Mouse (Mus musculus) MN1 (cell line): ENCODE measurements at regions not wholly inside any gene's neighbourhood (a gene's known extent, or its start where the extent isn't known, plus 50 kb on each side); places are given as distances from the start of the nearest gene placed in this dataset.

Experiments
- DNase-seq: peaks from one replicate; pipeline ENCODE4 v3.0.0-alpha.2; 2016; ENCODE audit warnings: low spot score

- no peak for DNase-seq
These were observed 154.9 kb upstream of the Gm34302 start for GRCm38 (mm10) chr3:63638572-63638971.

DNA sequence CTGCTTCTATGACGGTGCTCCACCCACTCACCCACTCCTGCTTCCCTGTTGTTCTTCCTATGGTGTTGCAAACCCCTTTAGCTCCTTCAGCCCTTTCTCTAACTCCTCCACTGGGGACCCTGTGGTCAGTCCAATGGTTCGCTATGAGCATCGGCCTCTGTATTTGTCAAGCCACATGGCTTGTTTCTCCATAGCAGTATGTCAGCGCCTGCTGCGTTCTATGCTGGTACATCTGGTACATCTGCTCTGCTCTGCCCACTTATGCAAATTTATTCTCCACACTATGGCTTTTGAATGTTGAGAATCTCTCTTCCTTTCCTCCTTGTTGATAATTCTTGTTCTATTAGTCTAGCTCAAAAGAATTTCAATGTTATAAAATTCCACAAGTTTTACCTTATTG lies 154.2 kb upstream of the Gm34302 start:
- no peak for DNase-seq

- no peak for DNase-seq
These were observed 144.0 kb upstream of the Gm34302 start for GRCm38 (mm10) chr3:63627724-63628123.

GRCm38 (mm10) chr3:63616127-63616526 lies 132.4 kb upstream of the Gm34302 start:
- no peak for DNase-seq

DNA sequence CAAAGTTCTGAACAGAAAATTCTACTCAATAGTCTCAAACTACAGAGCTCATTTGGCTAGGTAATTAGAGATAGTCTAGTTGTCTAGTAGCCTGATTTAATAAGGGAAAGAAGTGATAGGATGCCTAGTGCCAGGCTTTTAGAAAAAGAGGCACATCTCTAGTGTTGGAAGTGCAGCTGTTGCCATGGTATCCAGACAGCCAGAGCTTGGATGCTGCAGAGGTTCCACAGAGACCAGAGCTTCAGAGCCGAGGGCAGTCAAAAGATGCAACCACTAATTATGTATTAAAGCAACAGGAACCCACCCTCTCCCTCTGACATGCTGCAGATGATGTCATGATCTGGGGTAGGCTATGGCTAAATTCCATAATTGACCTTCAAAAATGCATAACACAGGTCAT lies 130.0 kb upstream of the Gm34302 start:
- DNase-seq = no peak

DNA sequence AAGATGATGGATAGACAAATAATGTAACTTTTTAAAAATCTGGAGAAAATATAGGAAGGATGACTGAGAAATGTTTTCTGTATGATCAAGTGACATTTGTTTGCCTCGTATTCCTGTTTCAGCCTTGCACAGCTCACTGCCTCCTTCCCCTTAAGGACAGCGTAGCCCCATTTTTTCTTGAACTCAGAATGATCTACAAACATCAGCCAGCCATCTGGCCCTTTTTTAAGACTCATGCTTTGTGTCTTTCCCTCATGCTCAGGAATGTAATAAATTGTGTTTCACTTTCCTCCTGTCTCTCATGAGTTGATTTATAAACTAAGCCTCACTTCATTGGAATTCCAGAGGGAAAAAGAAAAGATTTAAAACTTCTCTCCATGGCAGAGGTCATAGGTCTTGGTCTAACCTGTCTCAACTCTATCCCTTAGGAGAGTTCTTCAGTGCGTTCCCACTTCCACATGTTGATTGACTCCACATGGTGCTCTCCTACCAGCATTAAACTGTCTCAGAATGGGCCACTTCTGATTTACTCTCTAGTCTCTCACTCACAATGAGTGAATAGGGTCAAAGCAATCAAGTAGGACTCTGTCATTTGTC lies 129.2 kb upstream of the Gm34302 start:
- no peak for DNase-seq

DNA sequence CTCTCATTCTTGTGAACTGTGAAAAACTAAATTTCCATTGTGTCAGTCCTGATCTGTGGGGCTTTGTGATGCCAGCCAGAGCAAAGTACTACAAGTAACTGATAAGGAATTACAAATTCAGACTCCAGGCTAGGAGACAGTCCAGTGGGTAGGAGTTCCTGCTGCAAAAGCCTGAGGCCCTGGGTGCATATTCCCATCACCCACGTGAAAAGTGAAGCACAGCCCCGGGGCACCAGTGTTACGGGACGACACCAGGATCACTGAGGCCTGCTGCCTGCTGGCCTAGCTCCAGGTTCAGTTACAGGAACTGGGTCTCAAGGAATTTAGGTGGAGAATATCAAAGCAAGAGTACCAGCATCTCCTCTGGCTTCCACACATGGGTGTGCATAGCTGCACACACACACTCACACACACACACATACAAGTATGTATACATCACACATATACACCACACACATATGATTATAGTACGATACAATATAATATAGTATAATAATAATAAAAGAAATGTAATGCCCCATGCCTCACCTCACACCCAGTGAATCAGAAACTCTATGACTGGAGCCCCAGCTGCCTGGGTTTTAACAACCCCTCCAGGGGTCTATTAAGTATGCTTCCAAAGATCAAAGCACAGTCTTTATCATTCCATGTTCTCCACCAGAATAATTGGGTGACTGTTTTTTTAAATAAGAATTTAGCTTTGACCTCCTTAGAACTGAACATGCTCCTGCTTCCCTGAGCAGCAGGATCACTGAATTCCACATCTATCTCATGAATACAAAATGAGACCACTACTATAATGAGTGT lies 126.6 kb upstream of the Gm34302 start:
- DNase-seq = no peak

GRCm38 (mm10) chr3:63609454-63610112 lies 125.9 kb upstream of the Gm34302 start:
- no peak for DNase-seq

DNA sequence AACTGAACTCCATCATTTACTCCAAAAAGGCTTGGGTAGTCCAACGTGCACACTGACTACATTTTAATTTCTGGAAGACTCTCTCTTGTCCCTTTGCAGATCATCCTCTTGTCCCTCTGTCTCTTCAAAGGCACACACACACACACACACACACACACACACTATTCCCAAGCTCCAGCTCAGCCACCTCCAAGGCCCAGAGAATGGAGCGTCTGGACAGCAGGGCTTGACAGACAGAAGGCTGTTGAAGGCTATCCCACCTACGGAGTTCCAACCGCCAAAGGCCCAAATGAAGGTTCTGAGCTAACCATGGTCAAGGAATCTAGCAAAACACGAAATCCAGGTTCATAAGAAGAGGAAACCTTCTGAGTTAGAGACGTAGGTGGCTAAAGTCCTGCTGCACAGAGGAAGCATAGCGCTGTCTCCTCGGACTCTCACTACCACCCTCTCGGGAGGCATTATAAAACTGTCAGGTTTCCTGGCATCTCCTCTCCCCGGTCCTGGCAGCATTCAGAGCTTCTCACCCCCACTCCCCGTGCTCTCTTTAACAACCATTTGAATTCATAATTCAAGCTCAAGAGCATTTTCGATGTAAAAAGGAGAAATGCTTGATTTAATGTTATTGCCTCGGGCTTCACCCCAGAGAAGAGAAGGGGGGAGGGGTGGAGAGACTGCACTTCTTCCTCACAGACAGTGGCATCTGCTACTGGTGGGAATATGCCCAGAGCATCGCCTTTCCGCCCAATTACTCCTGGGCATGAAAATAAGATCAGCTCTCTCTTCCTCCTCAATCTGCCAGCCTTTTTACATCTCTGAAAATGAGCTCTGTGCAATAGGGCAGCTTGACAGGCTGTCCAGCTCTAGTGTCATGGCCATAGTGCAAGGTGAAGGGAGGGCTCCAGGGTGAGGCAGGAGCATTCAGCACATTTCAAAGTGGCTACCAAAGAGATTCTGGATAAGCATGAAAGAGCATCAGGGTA lies 99.3 kb upstream of the Gm34302 start:
- DNase-seq = no peak

DNA sequence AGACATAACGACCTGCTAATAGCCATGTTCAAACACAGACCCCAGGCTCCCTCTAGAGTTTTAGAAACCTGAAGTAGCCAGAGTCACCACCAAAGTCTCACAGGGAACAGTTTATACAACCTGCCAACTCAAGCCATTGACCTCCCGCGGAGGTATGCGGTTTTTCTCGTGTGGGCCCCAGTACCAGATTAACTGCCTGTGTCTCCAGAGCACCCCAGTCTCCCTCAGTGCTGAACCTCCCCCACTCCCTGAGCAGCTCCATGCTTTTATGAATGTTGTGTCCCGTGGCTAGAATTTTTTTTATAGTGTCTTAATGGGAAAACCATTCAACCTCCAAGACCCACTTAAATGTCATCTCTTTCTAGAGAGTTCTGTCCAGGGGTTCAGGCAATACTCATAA lies 98.5 kb upstream of the Gm34302 start:
- DNase-seq = no peak

- DNase-seq = peak; percentile 63
These were observed 87.1 kb upstream of the Gm34302 start for GRCm38 (mm10) chr3:63570607-63571353.

- no peak for DNase-seq
These were observed 86.4 kb upstream of the Gm34302 start for GRCm38 (mm10) chr3:63570082-63570481.

GRCm38 (mm10) chr3:63569004-63569596 lies 85.4 kb upstream of the Gm34302 start:
- DNase-seq = no peak

DNA sequence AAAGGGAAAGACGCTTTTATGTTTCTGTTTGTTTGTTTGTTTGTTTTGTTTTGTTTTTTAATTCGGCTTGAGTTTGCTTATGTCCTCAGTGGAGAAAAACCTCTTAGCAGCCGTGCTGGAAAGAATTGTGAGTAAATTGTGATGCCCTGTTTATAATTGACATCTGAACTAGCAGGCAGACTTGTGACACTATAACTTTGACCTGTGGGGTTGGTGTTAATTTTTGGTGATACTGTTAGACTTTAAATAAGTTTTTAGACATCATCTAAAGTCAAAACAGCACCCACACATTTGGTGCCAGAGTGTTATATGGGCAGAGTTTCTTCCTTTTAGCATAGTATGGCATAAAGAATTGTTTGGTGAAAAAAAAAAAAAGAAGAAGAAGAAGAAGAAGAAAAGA lies 84.0 kb upstream of the Gm34302 start:
- no peak for DNase-seq

- DNase-seq = no peak
These were observed 79.4 kb upstream of the Gm34302 start for GRCm38 (mm10) chr3:63563057-63563456.

DNA sequence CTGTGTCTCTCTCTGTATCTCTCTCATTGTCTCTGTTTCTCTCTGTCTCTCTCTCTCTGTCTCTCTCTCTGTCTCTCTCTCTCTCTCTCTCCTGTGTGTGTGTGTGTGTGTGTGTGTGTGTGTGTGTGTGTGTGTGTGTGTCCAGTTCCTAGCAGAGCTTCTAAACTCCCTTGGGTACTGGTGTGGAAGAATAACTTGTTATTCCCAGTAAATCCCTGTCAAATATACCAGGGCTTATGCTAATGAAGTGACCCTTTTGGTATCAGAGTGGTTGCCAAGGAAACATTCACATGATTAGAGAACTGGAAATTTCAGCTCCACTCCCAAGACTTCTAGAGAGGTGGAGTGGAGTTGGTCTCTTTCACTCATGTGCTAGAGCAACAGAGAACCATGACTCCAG lies 78.9 kb upstream of the Gm34302 start:
- DNase-seq = no peak

DNA sequence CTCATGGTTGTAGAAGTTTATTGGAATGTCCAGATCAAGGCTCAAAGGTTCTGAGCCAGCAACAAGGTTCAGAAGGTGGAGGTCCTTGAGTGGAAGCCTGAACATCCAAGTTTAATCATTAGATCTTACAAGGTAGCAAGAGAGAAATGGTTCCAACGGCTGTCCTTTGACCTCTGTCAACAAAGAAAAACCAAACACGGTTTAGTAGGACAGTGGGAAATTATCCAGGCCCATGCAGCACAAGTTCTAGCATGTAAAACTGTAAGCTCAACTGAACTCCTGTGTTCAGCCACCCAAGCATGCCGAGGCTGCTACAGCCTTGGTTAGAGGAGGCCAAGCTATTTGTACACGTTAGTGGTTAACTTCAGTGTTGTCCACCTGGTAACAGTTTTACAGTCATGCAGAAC lies 77.1 kb upstream of the Gm34302 start:
- no peak for DNase-seq

DNA sequence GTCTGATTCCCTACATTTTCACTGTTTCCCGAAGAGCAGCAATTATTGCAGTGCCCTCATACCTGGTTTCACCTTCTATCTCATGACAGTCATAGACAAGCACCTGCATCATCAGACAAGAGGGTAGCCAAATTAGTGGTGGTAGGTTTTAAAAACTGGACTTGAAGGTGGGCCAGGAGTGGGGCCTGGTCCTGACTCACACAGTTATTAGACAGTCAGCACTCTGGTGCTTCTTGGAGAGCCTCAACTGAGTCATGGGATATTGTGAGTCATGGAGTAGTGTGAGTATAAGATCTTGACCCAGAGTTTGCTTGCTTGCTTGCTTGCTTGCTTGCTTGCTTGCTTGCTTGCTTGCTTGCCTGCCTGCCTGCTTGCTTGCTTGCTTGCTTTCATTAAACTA lies 73.1 kb upstream of the Gm34302 start:
- DNase-seq = no peak

GRCm38 (mm10) chr3:63554872-63555271 lies 71.2 kb upstream of the Gm34302 start:
- DNase-seq = peak; percentile 73

DNA sequence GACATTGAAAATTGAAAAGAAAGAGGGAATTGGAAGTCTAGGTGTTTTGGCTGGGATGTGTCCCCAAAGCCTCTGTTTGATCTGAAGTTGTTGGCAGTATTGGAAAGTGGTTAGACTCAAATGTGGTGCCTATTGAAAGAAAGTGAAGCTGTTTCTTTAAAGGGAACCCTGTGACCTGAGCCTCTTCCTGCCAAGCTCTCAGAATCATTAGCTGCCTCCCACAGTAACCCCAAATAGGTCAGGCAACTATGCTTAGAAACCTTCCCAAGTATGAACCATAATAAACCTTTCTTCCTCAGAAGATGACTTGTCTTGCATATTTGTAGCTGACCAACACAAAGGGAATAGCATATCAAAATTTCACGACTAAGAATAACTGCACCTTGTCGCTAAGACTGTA lies 69.7 kb upstream of the Gm34302 start:
- DNase-seq = no peak

DNA sequence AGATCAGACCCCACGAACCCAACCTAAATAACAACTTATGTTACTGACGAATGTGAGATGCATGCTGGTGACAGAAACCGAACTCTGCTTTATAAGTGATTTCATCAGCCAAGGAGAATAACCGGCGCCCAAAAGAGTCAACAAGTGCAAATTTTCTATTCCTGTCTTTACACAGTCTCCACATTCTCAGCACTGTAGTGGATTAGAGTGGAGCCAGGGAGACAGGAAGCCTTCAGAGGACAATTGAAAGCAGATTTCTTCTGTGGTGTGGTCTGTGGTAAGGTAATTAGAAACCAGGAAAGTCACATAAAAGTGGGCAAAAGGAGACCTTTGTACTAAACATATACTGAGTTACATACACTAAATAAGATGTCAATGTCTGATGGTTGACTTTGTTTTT lies 68.0 kb upstream of the Gm34302 start:
- no peak for DNase-seq
